Mouse (Mus musculus) megakaryocyte, embryonic 14.5 days (primary cell): ENCODE measurements around the gene Rnft2. TPM values are rescaled to one million over a fixed set of nuclear protein-coding genes. Genes with fewer than 3 reads are reported as not detected.

Experiments used
- H3K27me3 ChIP-seq: replicated peaks from 2 replicates; pipeline ENCODE3; 2012; ENCODE audit warnings: inconsistent platforms
- H3K36me3 ChIP-seq: replicated peaks from 2 replicates; pipeline ENCODE3; 2012; ENCODE audit warnings: low read length, inconsistent platforms, mixed read lengths
- H3K4me1 ChIP-seq: 2 replicates; pipeline ENCODE4 v1.6.1; 2012; ENCODE audit warnings: inconsistent platforms
- H3K4me3 ChIP-seq: replicated peaks from 2 replicates; pipeline ENCODE3; 2012; ENCODE audit warnings: moderate library complexity, mild to moderate bottlenecking, inconsistent platforms
- H3K9me3 ChIP-seq: 2 replicates; pipeline ENCODE4 v1.6.1; 2012; ENCODE audit warnings: inconsistent platforms
- FLI1 ChIP-seq: IDR thresholded peaks from 2 replicates; pipeline ENCODE4 v1.6.1; 2012; ENCODE audit warnings: low read length, inconsistent platforms, mixed read lengths
- GATA1 ChIP-seq: IDR thresholded peaks from 3 replicates; pipeline ENCODE4 v1.6.1; 2012; ENCODE audit warnings: mixed read lengths, low read length, inconsistent platforms, borderline replicate concordance
- polyA plus RNA-seq: library from polyadenylated mRNA; stranded (reverse); fragments of >175 nt; gene quantifications from 2 replicates; pipeline ENCODE4 v1.2.3, GENCODE M21; 2012; ENCODE audit warnings: low replicate concordance; ENCODE audit not compliant: insufficient read depth

Rnft2 gene
- polyA plus RNA-seq, 1 experiment = not detected

- Histone ChIP-seq H3K4me3 (no peak overlapping the region), H3K27me3 (peaks cover 60% of the 10 kb centered on the region), H3K4me1 (no peaks in the 10 kb centered on the region), H3K9me3 (peaks cover 5% of the 10 kb centered on the region; the same call in 1 of the 2 replicates), H3K36me3 (no peaks in the 10 kb centered on the region)
- TF ChIP-seq GATA1 (no peak), FLI1 (no peak)
Measured at GRCm38 (mm10) chr5:118186903-118187633, 57.8 kb downstream of the Rnft2 start.

GRCm38 (mm10) chr5:118177640-118178039, 67.3 kb downstream of the Rnft2 start:
- H3K9me3 ChIP-seq = peaks cover 22% of the 10 kb centered on the region
- H3K4me1 ChIP-seq = peaks cover 15% of the 10 kb centered on the region
- no peak overlapping the region for H3K4me3 ChIP-seq
- TF ChIP-seq FLI1 = no peak
- peaks cover 83% of the 10 kb centered on the region for H3K27me3 ChIP-seq
- no peaks in the 10 kb centered on the region for H3K36me3 ChIP-seq

- Histone ChIP-seq H3K4me3 (no peak overlapping the region), H3K9me3 (peaks cover 13% of the 10 kb centered on the region), H3K36me3 (no peaks in the 10 kb centered on the region), H3K4me1 (peaks cover 38% of the 10 kb centered on the region), H3K27me3 (peaks cover 89% of the 10 kb centered on the region)
- no peak for TF ChIP-seq GATA1
- no peak for TF ChIP-seq FLI1
Measured at GRCm38 (mm10) chr5:118175137-118175536, 69.8 kb downstream of the Rnft2 start.

GRCm38 (mm10) chr5:118174310-118175009, 70.5 kb downstream of the Rnft2 start:
- Histone ChIP-seq H3K36me3 (no peaks in the 10 kb centered on the region), H3K9me3 (peaks cover 13% of the 10 kb centered on the region), H3K4me3 (no peak overlapping the region), H3K4me1 (peaks cover 45% of the 10 kb centered on the region), H3K27me3 (peaks cover 91% of the 10 kb centered on the region)
- no peak for TF ChIP-seq GATA1
- TF ChIP-seq FLI1 = no peak

- Histone ChIP-seq H3K4me3 (peak overlapping the region; percentile 91), H3K9me3 (peaks cover 16% of the 10 kb centered on the region), H3K36me3 (no peaks in the 10 kb centered on the region), H3K4me1 (peaks cover 50% of the 10 kb centered on the region), H3K27me3 (peaks cover 93% of the 10 kb centered on the region)
- TF ChIP-seq GATA1 (no peak), FLI1 (no peak)
Measured at GRCm38 (mm10) chr5:118172078-118172723, 72.7 kb downstream of the Rnft2 start.

GRCm38 (mm10) chr5:118171665-118172064, 73.3 kb downstream of the Rnft2 start:
- Histone ChIP-seq H3K9me3 (peaks cover 16% of the 10 kb centered on the region), H3K4me3 (peak overlapping the region; percentile 91), H3K27me3 (peaks cover 92% of the 10 kb centered on the region), H3K4me1 (peaks cover 50% of the 10 kb centered on the region), H3K36me3 (no peaks in the 10 kb centered on the region)
- TF ChIP-seq FLI1 = no peak
- TF ChIP-seq GATA1 = no peak

GRCm38 (mm10) chr5:118170888-118171529, 73.9 kb downstream of the Rnft2 start:
- Histone ChIP-seq H3K9me3 (peaks cover 19% of the 10 kb centered on the region), H3K36me3 (no peaks in the 10 kb centered on the region), H3K27me3 (peaks cover 93% of the 10 kb centered on the region), H3K4me3 (peak overlapping the region; percentile 91), H3K4me1 (peaks cover 50% of the 10 kb centered on the region)
- TF ChIP-seq GATA1 = no peak
- TF ChIP-seq FLI1 = no peak

GRCm38 (mm10) chr5:118169222-118170221, 75.4 kb downstream of the Rnft2 start:
- Histone ChIP-seq H3K9me3 (peaks cover 8% of the 10 kb centered on the region), H3K4me1 (peaks cover 48% of the 10 kb centered on the region), H3K4me3 (peak overlapping the region; percentile 89), H3K27me3 (peaks cover 91% of the 10 kb centered on the region), H3K36me3 (no peaks in the 10 kb centered on the region)
- TF ChIP-seq GATA1 (no peak), FLI1 (no peak)

GRCm38 (mm10) chr5:118167561-118167995, 77.3 kb downstream of the Rnft2 start:
- Histone ChIP-seq H3K4me3 (no peak overlapping the region), H3K4me1 (peaks cover 34% of the 10 kb centered on the region), H3K36me3 (no peaks in the 10 kb centered on the region), H3K27me3 (peaks cover 88% of the 10 kb centered on the region), H3K9me3 (peaks cover 6% of the 10 kb centered on the region; the same call in 1 of the 2 replicates)
- TF ChIP-seq FLI1 (no peak), GATA1 (no peak)
